Mouse (Mus musculus): ENCODE measurements around the gene Sectm1a. TPM values are rescaled to one million over a fixed set of nuclear protein-coding genes. Genes with fewer than 3 reads are reported as not detected.
"Not testable (repeated sequence)": the region's sequence is repeated elsewhere in the genome, so short reads cannot be mapped to it uniquely, and the experiment has no call there.

The Sectm1a gene
- total RNA-seq (2022): not detected

DNA sequence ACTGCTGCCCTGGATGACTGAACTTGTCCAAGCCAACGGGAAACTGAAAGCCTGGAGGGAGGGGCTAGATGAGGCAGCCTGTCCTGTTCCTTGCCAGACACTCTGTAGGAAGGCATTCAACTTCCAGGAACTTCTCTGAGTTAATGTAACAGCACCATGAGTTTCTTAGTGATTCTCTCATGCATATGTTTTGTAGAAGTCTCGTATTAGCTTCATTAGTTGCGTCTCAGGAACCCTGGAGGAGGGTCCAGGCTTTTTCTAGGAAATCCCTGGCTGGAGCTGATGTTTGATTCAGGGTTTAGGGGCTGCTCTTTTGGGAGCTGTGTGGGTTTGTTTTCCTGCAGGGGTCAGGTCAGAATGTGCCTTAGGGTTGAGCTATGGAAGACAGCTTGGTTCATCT, at the start of gene Sectm1a:
TSS of gene Sectm1a (minus strand) at position 101 of the 400 bp plus-strand sequence.
- DNase-seq (ENCODE audit: low spot score in 2 of 2): no peak

DNA sequence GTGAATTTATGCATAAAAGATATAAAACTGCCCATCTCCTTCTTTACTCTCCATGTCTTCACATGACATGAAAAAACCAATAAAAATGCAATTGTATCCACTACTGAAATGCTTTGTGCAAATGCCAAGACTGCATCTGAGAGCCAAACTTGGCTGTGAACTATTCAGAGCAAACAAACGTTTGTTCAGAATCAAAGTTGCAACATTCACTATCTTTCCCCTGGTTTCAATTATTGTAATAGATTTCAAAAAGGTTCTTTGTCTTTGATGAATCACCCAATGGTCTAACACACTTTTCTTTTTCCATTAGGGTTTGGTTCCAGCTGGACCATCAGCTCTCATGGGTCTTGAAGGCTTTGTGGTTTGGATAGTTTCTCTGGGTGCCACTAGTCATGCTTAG, 48.6 kb upstream of the Sectm1a start:
- DNase-seq (ENCODE audit: low spot score in 2 of 2): no peak

DNA sequence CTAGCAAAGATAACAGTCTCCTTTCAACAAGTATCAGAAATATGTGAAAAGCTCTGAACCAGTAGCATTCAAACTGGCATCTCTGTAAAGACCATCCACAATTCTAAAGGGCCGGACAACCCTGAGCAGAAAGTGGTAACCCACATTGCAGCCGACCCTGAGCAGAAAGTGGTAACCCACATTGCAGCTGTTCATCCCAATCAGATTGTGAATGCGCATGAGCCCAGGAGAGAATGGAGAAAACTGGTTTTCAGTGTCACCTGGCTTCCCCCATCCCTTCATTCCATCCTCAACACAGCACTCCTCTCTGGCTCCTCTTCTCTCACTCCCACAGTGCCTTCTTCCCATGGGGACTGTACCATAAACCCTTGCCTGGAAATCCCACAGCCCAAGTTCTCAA, 46.4 kb upstream of the Sectm1a start:
- no peak for DNase-seq (ENCODE audit: low spot score in 2 of 2)

DNA sequence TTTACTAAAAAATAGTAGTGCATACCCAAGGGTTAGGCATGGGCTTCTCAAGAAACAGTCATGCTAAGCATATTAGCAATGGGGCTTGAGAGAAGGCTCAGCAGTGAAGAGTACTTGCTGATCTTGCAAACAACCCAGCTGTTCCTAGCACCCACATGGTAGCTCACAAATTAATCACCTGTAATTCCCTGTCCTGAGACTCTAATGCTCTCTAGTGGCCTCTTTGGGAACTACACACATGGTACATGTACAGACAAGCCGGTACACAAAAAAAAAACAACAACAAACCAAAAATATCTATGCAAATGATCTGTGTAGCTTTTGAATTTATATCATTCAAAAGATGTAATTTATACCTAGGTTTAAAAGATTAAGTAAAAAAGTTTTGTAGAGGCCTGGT, 45.4 kb upstream of the Sectm1a start:
- no peak for DNase-seq (ENCODE audit: low spot score in 2 of 2)

DNA sequence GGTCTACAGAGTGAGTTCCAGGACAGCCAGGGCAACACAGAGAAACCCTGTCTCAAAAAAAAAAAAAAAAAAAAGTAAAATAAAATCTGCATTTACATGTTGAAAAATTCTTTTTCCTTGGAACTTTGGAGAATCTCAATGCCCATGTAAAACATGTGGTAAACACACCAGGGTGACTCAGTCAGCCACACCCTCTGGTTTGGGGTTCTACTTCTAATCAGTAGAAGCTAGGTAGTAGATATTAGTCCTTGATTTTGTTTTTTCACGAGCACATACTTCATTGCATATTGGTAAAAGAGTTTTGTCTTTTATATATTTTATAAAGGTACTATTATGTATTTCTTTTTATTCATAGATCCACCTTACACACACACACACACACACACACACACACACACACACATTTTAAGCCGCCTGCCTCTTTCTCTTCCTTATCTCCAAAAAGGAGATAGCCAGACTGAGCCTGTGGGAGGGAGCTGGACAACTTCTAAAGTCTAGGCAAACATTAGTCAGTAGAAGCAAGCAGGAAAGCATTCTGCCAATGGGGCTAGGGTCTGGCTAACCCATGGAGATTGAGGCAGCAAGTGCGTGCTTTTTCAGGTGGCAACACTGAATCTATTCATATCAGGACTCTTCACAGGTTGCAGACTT, 44.6 kb upstream of the Sectm1a start:
- DNase-seq (ENCODE audit: low spot score in 2 of 2): no peak

DNA sequence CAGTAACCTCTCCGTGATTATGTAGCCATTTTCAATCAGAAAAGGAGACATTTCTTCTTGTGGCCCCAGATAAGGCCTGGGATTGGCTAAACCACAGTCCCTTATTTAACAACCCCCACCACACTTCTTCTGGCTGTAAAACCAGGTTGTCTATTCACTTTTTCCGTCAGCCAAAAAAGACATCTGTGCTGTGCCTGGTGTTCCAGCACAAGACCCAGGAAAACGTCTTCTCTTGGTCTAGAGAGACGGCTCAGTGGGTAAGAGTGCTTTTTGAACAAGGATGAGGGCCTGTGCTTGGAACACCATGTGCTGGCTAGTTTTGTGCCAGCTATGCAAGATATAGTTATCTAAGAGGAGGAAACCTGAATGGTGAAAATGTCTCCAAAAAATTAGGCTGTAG, 42.4 kb upstream of the Sectm1a start:
- no peak for DNase-seq (ENCODE audit: low spot score in 2 of 2)

DNA sequence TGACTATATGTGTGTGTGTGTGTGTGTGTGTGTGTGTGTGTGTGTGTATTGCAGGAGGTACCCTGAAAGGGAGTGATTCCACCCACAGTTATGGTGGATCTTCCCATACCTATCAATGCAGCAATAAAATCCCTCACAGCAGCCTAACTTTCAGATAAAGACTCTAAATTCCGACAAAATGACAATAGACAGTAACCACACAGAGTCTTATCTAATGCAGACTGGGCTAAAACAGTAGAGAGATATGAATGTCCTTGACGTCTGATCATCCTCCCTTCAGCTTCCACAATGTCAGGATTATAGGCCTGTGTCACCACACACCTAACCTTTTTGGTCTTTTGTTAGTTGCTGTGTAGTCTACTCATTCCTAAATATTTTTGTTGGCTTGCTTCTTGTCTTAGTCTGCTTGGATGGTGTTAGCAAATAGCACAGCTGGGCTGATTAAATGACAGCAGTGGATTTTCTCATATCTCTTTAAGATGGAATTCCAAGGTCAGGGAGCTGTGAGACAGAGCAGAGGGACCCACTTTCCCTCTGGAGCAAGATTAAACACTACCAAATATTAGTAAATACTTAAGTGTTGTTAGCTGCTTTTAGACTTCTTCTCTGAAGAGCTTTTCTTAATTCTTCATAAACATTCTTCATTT, 41.1 kb upstream of the Sectm1a start:
- no peak for DNase-seq (ENCODE audit: low spot score in 2 of 2)

DNA sequence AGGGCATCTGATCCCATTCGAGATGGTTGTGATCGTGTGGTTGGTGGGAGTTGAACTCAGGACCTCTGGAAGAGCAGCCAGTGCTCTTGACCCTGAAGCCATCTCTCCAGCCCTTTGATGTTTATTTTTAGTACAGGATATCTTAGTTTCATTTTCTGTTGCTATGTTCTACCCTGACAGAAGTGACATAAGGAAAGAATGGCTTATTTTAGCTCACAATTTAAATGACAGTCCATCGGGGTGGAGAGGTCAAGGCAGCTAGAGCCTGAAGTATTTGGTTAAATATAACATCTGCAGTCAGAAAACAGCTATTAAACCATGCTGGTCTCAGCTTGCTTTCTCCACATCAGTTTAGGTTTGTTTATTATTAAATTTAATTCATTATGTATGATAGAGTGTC, 40.1 kb upstream of the Sectm1a start:
- no peak for DNase-seq (ENCODE audit: low spot score in 2 of 2)

DNA sequence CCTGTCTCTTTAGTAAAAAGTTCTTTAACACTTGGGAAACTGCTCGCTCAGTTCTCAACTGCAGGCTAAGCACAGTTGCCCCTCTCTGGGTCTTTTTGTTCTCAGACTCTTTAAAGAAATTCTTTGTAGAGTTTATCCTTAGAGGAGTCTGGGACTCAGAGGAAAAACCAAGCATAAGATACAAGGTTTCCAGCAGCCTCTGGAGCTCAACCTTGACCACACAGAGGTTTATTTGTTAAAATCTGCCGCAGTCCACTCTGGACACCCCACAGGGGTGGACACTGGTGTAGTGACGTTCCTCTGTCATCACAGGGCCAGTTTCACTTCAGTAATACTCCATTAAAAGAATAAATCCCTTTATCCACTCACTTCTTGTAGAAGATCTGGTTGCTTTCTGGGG, 37.6 kb upstream of the Sectm1a start, which contains the start of gene Tex19.2:
TSS of gene Tex19.2 (minus strand) at position 101 of the 400 bp plus-strand sequence.
- no peak for DNase-seq (ENCODE audit: low spot score in 2 of 2)

DNA sequence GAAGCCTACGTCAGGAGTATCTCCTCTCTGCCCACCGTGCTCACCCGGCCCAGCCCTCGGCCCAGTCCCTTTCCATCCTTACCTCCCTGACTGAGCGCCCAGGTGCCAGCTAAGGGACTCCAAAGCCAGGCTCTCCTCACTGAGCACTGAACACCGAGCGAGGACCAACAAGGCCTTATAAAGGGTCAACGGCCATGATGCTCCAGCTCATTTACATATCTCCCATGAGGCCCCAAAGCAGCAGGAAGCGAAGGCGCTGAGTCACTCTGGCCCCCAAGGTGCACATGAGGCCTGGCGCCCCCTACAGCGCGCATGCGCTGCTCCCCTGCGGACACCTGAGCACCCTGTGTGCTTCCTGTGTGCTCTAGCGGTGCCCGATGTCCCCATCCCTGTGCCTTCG, 37.1 kb upstream of the Sectm1a start:
- DNase-seq (ENCODE audit: low spot score in 2 of 2): no peak

DNA sequence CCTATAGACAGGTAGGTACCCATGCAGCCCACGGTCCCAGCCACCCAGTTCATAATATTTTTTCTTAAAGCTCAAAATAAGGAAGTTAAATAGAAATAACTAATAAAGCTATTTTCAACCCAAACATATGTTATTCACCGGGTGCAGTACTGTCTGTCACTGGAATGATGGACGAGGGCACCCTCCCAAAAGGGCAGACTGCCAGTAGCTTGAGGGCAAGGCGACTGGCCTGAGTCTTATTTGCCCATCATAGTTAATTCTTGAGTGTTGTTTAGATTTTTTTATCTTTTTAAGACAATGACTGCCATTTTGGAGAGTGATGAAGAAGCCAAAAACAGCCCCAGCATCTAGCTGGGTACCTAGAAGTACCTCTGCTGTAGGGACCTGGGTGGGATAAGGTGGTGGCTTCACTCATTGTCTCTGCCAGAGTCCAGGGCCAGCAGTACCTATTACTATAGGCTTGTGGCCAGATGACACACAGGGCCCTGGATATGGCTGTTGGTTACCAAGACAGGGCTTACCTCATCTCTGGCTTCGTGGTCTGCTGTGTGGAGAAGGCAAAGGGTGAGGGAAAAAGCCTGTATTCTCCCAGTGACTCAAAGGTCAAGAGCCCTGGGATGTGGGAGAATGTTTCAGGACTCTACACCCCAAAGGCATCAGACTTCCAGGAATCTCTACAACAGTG, 31.2 kb upstream of the Sectm1a start:
- DNase-seq (ENCODE audit: low spot score in 2 of 2): no peak

DNA sequence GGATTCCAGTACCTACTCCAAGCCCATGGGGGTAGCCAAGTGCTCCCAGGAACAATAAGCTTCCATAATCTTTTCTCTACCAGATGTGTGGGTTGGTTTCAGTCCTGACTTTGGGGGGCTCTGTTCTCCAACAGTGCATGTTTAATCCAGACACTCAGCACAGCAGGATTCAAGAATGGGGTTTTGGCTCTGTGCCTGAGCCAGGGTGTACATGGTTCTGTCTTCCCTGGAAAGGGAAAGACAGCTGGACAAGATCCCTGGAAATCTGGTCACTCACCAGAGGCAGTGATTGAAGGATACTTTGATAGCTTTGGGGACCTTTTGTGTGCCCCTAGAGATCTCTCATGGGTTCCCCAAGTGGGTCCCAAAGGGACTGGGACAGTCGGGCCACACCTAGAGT, 30.6 kb upstream of the Sectm1a start:
- DNase-seq (ENCODE audit: low spot score in 2 of 2): no peak

DNA sequence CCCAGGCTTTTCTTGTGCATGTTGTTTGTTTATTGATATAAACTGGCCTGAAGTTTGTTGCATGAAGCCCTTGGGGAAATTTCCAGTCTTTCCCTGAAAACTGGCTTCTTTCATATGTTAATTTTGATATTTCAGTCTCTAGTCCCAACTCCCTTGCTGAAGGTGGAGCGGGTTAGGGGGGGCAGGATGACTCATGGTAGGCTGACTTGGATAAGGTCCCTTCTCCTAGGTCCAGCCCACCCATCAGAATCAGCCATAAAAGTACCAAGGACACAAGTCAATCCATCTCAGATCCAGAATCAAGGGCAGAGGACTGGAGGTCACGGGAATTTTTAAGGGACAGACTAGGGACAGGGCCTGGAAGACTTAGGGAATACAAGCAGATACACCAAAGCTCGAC, 30.0 kb upstream of the Sectm1a start:
- DNase-seq (ENCODE audit: low spot score in 2 of 2): no peak

DNA sequence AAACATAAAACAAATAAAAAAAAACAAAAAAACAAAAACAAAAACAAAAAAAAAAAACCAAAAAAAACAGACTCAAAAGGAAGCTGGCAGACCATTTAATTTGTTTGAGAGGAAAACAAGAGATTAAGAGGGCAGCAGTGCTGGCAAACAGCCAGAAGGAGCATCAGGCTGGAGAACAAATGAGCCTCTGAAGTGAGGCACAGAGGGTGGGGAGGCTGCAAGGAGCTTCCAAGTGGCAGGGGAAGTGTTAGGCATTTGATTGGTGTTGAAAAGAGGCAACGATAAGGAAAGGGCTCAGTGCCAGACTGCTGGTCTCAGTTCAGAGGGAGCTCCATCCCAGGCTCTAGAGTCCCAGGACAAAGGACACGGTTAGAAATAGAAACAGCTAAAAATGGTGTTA, 29.0 kb upstream of the Sectm1a start:
- no peak for DNase-seq (ENCODE audit: low spot score in 2 of 2)

DNA sequence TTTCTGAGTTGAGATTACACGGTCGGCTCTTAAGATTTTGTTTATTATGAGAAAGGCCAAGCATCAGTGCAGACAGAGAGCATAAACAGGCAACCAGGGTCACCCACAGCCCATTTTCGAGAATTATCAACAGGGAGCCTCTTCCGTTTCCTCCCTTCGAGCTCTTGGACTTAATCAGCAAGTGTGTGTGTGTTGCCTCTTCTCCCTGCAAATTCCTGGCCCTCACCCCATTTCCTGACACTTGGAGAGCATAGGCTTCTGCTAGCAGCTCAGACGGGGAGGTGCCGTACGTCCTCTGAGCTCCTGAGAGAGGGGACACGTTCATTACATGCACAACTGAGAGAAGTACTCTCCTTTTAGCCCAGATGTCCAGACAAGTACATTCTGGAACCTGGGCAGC, 27.0 kb upstream of the Sectm1a start:
- no peak for DNase-seq (ENCODE audit: low spot score in 2 of 2)

DNA sequence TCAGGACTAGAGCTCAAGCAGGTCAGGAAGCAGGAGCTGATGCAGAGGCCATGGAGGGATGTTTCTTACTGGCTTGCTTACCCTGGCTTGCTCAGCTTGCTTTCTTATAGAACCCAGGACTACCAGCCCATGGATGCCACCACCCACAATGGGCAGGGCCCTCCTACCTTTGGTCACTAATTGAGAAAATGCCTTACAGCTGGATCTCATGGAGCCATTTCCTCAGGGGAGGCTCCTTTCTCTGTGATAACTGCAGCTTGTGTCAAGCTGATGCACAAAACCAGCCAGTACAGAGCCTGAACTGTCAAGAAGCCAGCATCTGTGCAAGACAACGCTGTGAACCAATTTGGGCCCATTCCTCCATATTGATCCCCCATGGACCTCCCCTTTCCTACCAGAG, 26.2 kb upstream of the Sectm1a start:
- not testable (repeated sequence) for DNase-seq (ENCODE audit: low spot score in 2 of 2)

DNA sequence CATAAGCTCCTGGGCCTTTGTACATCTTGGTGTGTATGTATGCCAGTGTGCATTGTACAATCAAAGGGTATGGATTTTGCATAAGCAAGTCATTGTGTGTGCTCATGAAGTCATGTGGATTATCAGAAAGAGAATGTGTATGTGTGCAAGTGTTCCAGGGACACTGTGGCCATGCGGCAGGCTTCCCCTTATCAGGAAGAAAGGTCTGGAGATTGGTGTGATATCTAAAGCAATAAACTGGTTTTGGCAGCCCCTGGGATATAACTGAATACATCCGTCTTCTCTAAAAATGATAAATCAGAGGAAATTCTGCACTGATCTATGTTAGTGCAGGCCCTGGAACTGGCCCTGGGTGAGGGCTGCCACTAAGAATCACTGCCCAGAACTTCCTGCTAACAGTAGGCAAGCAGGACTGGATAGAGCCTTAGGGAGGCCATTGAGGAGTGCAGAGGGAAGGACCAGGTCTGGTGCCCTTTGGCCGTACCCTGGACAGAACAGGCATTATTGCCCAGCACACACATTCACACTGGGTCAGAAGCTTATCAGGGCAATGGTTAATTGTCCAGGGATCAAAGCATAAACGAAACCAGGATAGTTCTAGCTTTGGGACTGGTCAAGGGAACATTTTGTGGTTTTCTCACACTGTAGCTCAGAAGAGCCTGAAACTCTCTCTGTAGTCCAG, 20.2 kb upstream of the Sectm1a start:
- no peak for DNase-seq (ENCODE audit: low spot score in 2 of 2)

DNA sequence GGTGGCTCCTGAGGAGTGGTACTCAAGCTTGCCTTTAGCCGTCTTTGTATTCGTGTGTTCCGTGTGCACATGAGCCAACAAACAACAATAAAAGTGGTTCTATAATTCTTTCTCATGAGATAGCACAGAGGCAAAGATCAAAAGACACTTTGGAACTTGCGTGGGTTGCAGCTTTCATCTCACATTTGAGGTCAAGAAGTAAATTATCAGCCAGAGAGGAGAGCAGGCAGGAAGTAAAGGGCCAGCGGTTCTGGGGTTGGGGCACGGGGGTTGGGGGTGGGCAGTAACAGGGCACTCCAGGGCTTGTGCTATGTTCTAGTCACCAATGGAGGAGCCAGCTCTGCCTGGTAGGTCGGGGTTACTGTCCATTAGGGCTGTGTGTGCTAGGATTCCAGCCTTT, 19.7 kb upstream of the Sectm1a start:
- no peak for DNase-seq (ENCODE audit: low spot score in 2 of 2)

DNA sequence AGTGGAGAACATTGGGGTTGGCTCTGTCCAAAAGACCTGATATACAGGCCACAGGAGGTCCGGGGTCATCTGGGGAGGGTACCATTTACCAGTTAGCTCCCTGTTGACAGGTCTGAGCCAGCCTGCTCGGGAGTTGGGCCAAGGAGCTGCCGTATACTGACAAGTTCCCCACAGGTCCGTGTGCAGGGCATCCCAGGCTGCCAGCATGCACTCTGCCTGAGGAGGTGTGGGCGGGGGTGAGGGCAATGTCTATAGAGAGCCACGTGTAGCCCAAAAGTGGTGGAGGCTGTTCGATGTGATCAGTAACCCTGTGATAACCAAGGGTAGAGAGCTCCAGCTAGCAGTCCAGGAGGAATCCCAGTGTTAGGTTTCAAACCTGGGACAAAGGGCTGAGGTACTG, 18.7 kb upstream of the Sectm1a start:
- no peak for DNase-seq (ENCODE audit: low spot score in 2 of 2)

DNA sequence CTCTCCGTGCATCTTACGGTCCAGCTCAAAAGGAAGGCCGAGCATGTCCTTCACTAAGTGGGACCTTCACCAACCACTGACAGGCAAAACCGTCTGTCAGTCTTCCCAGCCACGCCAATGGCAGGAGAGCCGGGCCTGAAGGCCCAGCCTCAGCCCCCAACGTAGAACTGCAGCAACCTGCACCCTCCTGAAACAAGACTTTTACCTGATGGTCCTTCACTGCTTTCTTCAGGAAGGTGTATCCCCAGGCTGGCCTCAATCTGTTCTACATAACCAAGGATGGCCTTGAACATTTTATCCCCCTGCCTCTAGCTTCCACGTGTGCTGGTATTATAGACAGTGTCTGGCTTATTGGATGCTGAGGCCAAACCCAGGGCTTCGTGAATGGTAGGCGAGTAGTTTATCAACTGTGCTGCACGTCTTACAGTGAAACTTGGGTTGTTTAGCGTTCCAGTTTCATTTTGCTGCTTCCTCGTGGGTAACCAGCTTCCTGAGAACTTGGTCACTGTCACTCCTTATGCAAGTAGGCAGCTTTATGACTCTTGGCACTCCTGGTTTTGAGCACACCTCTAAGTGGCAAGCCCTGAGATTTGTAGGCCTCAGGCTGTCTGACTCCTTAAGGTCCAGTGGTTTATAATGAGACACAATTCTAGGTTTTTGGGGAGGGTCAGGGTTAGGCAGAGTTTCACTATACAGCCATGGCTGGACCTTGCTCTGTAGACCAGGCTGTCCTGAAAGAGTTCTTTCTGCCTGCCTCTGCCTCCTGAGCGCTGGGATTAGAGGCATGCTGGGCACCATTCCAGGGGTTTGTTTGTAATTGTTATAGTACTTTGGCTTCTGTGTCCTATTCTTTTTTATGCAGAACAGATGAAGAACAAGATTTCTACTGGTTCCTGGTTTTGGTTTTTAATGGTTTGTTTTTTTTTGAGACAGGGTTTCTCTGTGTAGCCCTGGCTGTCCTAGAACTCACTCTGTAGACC, 11.9 kb upstream of the Sectm1a start:
- DNase-seq (ENCODE audit: low spot score in 2 of 2): no peak

DNA sequence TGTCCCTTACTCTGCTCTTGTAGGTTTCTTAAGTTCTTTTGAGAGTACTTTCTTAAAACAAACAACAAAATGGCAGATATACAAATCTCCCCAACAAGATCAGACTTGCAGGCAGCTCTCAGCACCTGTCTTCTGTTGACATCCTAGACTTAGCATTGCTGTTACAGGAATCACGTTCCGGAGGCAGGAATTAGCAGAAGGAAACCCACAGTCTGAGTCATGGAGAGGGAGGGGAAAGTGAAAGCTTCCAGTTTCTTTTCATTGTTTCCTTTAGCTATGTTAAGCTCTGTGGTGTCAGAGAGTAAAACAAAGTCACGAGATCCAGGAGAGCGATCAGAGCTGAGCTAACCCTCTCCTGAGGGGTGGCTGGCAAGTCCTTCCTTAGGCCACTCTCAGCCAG, 9.9 kb upstream of the Sectm1a start:
- DNase-seq (ENCODE audit: low spot score in 2 of 2): no peak

Measured in gastrocnemius, adult 8-10 months (tissue).